Mouse (Mus musculus): ENCODE results near the gene Etl4.
A peak's percentile ranks its signal among the peaks of the same experiment; 100 is the strongest.

Gene Etl4

DNA sequence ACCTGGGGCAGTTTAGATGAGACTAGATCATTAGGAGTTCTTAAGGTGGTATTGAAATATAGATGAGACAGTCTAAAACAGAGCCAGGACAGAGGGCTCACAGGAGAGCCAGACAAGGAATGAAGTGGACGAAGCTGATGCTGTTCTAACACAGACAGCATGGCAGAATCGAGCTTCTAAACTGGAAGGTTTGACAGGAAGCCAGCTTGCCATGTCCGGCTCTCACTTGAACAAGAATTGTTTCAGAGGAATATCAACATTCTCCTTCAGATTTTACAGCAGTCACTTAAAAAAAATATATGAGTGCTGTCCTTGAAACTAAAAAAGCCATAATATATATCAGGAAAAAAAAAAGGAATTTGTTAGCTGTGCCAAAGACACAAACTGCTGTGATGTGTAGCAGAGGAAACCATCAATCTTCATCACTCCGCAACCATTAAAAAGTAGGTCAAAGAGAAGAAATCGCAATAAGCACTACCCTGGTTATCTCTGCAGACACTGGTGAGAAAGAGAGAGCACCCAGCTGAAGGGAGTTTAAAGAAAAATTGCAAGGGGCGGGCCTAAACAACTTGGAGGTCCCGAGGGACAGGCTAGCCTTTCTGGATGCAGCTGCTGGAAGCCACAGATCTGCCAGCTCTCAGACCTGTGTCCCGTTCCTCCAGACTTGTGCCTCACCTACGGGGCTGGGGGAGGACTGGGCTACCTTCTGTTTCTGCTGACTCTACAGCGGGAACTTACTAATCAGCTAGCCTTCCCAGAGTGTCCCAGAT, 534.3 kb downstream of the Etl4 start:
- DNase-seq (ENCODE audit: low spot score in 2 of 2): no peak

DNA sequence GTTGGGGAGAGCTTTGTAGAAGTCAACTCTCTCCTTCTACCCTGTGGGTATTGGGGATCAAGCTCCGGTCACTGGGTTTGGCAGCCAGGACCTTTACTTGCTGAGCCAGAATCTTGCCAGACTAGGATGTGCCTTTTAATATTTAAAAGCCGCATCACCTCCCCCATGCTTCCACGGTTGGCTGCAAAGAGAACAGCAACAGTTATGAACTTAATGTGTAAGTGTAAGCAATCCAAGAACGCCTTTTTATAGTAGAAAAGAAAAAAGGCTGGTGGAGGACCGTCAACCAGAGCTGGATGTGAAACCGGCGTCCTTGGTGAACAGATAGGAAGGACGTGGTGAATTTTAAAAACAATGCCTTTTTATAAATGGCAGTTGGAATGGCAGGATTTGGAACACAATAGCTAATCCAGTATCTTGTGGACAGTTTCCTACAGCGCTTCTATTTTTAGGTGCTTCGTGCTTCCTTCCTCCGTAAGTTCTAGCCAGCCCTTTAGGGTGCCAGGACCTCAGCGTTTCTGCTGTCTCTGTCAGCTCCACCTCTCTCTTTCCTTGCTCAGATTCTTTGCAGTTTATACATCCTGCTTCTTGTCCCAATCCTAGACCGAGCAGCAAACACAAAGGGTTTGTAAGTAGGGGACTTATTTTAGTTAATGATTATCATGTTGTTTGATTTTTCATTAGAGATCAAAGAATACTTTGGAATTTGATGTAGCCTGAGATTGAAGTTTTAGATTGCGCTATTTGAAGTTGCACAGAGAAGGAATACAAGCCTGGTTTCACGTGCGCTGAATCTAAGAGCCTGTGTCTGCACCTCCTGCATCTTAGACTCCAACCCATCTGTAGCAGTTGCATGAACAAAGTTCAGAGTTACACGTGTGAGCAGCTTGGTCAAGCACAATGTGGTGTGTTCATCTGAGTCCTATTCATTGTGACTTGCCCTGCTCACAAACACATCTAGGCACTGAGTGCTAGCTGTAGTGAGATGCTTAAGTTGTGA, 535.9 kb downstream of the Etl4 start:
- no peak for DNase-seq (ENCODE audit: low spot score in 2 of 2)

DNA sequence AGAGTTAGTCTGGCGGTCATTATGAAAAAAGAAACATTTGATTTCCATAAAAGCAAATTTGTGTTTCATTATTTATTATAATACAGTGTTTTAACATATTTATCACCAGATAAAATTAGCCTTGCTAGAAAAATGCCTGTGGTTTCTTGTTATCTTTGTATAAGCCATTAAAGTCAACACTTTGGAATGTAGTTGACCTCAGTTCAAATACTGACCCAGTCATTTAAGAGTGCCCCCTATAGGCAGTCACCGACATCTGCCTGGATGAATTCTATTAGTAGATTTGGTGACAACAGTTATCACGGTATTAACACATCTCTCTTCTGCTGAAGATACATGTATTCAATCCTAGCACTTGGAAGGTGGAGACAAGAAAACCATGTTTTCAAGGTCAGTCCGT, 536.6 kb downstream of the Etl4 start:
- DNase-seq (ENCODE audit: low spot score in 2 of 2): no peak

DNA sequence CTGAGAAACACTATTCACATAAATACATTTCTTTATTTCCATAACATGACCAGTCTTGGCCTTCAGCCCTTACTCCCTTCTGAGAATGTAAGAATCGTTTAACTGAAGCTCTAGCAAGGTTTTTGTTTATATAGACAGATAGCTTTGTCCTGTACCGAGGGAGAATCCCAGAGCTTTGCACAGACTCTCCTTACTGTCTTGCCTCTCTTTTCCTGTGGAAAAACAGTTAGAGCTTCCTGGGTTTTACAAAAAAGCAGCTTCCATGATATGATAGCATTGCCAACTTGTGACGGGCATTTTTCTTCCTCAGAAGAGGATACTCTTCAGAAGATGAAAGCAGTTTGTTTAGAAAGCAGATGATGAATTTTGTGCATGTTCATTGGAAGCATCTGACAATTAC, 541.4 kb downstream of the Etl4 start:
- no peak for DNase-seq (ENCODE audit: low spot score in 2 of 2)

DNA sequence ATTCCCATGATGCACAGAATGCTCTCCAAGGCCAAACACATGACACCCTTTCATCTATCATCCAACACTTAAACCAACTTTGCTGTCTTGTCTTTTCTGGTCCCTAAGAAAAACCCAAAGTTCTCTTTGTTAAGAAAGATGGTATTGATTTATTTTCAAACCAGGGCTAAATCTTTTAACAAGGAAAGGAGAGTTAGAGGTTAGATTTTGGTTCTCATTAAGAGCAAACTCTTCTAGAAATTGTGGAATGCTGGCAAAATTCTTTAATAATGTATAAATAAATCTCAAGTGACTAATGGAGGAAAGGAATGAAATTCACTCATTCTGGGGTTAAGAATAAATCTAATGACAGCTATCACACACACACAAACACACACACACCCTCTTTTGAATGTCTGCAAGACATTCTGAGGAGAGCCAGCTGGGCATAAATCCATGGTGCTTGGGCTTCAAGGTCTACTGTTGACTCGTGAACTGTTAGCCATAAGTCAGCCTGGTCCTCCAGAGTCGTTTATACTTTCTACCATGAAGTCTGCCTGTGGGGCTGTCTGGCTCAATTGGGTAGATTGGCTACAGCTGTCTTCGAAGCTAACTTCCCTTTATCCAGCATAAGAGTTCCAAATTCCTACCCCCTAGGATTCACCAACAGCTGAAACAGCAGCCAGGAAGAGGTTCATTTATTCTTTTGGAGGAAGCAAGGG, 544.1 kb downstream of the Etl4 start:
- no peak for DNase-seq (ENCODE audit: low spot score in 2 of 2)

DNA sequence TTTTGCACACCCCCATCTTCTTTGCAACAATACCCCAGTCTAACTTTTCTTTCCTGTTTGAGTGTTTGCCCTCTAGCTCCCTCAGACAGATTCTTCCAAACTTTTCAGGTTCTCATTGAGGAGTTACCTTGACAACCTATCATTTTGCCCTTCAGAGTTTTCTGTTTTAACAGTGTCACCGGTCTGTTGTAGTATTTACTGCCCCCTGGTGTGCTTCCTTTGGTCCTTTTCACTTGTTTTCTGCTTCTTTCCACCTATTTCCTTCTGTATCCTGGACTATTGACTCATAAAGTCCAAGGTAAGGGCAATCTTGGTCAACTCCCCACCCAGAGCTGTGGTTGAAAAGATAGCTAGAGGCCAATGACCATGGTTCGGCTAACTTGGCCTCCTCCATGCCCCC, 569.6 kb downstream of the Etl4 start:
- no peak for DNase-seq (ENCODE audit: low spot score in 2 of 2)

DNA sequence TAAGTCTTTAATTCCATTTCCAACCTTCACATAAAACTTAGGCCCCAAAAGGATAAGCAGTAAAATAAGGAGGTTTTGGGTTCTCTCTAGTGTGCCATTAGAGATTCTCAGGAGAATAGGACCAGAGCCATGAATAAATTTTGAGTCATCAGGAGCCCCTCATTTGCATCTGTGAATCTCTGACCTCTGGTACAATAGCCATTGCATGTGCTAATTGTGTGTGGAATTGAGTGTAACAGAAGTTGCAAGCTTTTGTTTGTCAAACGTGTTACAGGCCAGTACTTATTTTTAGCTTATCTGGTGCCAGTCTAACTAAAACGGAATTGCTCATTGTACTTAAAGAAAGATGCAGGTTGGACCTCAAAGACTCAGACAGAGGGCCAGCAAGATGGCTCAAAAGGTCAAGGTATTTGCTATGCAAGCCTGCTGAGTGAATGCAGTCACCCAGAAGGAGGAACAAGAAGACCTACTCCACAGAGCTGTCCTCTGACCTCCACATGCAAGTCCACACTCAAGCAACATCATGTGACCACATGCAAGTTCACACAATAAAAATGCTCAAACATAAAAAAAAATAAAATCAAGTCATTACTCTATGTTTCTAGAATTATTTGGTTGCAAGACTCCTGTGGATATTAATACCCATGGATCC, 576.7 kb downstream of the Etl4 start:
- DNase-seq (ENCODE audit: low spot score in 2 of 2): no peak

DNA sequence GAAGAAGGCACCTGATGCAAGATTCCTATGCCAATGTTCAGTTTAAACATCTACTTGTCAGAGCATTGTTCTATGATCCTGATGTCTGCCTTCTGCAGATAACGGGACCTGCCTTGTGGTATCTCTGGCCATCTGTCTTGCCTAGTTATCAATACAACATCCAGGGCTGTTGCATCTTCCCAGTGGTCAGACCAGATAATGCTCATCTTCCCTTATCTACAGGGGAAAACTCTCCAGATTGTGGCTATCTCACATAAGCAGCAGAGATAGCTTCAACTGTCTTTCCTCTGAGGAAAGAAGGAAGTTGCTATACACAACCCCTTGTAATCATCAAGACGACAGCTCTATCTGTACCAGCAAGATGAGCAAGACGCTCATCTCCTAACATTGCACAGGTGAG, 579.5 kb downstream of the Etl4 start:
- DNase-seq (ENCODE audit: low spot score in 2 of 2): no peak

DNA sequence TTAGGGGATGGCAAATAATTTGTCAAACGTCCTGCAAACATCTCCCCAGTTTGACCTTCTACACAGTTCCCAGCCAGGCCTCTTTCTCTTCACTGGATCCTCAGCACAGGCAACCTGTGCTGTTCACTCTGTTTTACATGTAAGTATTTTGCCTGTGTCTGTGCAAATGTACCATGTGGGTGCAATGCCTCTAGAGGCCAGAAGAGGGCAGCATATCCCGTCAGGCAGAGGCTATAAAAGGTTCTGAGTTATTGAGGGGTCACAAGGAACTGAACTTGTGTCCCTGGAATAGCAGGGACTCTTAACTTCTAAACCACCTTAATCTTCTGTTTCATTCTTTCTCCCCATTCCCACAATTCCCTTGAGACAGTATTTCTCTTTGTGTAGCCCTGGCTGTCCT, 582.5 kb downstream of the Etl4 start:
- DNase-seq (ENCODE audit: low spot score in 2 of 2): no peak

DNA sequence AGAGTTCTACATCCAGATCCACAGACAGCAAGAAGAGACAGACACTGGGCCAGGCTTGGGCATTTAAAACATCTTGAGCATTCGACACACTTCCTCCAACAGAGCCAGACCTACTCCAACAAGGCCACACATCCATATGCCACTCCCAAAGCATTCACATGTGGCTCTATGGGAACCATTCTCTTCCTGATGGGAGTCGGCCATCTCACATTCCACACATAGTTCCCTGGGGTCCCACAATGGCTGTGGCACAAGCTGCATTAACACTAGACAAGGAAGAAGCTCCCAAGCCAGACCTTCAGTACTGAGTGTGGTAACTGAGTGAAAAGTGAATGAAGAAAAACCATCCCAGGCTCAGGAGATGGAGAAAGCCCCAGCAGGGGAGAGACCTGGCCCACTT, 584.2 kb downstream of the Etl4 start:
- no peak for DNase-seq (ENCODE audit: low spot score in 2 of 2)

DNA sequence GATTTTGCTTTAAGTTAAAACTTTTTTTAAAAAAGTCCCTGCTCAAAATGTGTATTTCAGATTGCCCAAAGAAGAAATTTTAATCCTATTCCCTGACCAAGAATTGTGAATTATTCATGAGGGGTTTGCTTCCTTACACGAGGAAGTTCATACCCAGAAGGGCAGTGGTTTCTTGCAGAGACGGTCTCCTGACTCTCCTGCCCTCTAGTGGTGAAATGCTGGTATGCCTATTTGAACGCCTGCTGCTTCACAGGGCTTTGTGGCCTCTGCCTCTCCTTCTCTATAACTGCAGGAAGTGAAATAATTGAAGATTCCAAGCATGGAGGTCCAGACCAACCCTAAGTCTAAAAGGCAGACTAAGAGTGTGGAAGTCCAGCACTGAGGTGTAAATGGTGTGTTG, 585.1 kb downstream of the Etl4 start:
- peak; percentile 33 to 66 for DNase-seq (ENCODE audit: low spot score in 2 of 2)

DNA sequence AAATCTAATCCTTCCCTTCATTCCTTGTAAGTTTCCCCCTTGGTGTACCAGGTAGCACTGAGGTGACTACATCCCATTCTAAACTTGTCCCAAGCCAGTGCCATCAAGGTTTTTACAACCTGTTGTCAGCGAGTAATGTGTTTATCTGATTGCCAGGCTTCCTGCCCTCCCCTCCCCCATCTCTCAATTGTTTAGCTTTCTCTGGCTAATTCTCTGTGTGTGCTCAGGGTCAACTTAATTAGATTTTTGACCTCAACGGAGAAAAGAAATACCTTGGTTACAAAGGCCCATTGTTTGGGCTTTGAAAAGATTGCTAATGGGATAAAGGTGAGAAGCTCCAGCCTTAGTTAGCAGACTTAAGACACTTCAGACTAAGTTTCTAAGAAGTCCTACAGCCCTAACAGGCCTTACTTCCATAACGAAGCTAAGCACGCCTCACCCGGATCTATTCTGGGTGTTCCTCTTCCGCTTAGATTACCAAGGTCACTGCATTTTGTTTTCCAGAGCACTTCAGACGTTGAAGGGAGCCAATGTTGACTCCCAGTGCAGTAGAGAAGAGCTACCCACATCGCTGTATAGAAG, 586.7 kb downstream of the Etl4 start:
- no peak for DNase-seq (ENCODE audit: low spot score in 2 of 2)

DNA sequence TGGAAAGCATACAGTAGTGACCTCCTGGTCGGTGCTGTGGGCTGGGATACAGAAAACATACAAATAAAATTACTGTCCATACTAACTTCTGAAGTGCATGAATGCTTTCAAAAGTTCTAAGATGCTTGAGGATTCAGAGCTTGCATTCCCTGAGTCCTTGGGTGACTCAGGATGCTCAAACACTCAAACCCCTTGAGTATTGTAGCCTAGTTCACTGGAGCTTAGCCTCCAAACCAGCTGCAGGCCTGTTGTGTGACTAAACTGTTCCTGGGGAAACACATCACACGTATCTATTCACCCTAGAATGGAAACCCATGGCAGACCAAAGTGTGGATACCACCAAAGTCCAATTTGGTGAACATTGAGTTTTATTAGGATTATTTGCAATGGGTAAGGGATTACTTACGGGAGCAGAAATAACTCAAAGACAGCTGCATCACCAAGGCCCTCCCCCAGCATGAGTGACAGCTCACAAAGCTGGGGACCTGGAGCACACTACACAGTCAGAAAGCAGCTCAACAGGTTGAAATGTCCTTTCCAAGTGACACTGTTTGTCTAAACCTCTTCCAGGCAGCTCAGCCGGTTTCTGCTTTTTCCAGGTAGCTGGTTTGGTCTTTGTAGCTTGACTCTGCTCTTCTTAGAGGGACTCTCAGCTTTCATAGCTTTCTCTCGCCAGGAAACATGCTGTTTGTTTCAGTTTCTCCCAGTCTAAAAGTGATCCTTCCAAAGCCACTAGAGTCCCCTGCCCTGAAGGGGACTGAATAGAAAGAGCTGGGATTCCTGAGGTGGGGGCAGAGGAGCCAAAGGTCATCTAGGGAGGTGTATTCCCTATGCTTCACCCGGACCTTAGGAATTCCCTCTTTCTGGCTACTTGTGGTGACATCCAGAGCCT, 598.5 kb downstream of the Etl4 start:
- DNase-seq (ENCODE audit: low spot score in 2 of 2): no peak

DNA sequence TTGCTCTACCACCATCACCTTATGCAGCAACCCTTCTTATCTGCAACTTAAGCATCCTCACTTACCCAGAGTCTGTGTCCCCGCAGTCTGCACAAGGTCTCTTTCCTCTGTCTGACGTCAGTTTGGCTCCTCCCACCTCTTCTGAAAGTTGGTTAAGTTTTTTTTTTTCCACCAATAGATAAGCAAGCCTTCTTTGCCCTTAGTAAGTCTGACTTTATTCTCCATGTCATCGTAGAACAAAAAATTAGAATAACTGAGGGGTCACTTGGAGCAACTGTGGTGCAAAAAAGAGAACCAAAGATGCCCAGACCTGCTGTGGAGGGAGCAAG, 599.1 kb downstream of the Etl4 start:
- no peak for DNase-seq (ENCODE audit: low spot score in 2 of 2)

DNA sequence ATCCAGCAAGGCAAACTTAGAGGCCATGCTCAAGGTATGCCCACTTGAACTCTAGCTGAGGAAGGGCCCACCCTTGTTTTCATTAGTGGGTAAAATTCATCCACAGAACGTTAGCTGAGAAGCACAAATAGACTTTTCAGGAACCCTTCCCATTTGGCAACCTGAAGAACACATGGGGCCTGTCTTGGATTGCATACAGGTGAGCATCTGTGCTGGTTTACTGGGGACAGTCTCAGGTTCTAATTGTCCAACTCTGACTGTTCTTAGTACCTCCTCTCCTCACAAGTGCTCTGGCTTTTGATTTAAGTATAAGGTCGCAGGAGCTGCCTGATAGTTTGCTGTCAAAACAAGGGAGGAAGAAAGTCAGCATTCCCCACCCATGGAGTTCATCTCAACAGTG, 600.5 kb downstream of the Etl4 start:
- DNase-seq (ENCODE audit: low spot score in 2 of 2): no peak

DNA sequence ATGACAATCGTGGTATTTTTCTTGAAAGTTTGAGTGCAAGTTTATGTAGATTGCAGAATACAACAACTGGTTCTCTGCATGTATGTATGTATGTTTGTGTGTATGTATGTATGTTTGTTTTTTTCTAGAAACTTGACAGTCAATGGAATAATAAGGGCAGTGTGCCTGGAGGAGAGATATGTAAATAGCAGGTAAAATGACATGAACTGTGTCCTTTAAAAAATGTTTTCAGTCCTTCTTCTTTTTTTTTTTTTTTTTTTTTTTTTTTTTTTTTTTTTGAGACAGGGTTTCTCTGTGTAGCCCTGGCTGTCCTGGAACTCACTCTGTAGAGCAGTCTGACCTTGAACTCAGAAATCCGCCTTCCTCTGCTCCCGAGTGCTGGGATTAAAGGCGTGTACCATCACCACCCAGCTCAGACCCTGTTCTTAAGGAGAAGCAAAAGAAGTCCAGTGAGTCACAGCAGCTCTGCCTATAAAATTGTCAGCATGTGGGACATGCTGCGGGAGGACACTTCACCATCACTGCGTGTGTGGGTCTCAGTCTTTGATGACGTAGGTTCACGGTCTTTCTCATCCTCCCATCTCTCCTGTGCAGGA, 606.8 kb downstream of the Etl4 start:
- DNase-seq (ENCODE audit: low spot score in 2 of 2): no peak

DNA sequence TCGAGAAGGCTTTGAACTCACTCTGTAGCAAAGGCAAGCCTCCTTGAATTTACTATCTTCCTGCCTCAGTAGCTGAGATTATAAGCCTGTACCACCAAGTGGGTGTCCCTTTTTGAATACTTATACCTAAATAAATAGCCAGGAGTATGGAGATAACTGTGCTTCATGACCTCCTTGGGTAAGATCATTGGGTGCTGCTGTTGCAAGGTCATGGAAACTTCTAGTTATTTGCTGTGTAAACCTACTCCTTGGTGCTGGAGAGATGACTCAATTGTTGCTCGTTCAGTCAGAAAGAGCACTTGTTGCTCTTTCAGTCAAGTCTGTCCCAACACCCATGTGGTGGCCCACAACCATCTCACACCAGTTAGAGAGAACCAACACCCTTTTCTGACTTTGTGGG, 608.3 kb downstream of the Etl4 start:
- no peak for DNase-seq (ENCODE audit: low spot score in 2 of 2)

DNA sequence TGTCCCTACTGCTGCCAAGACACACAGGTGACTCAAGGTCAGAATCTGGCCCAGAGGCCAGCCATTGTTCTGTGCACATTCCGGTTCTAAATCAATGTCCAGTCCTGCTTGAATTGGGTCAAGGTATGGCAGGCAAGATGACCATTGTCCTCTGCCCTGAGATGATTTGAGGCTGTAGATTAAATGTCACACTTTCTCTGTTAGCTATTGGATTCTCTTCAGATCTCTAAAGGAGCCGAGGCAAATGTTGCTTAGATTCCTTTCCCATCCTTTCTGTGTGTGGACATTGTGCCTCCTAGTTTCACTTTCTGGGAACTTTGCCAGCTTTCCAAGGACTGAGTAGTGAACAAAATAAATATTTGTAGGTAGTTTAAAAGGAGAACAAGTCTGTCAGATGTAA, 608.9 kb downstream of the Etl4 start:
- DNase-seq (ENCODE audit: low spot score in 2 of 2): no peak

DNA sequence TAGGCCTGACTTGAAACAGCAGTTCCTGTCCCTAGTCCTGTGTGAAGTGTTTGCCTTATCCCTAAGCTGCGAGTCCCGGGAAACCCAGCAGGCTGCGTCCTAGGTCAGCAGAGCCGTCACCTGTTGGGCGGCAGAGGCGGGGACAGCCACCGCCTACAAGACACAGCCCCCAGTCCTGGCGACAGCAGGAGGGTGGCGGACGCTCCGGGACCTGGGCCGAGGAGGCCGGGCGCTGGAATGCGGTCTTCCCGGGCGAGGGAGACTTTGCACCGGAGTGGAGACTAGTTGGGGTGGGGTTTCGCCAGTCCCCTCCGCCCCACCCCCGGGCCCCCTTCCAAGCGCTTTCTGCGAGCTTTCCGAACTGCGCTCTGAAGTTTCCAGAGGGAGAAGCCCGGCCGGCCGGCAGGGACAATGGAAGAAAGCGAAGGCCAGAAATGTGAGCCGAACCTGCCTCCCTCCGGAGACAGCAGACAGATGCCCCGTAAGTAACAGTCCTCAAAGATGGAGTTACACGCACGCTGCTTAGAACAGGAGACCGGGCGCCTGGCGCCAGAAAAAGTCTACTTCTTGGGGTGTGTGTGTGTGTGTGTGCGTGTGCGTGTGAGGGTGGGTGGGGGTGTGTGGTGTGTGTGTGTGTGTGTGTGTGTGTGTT, 610.0 kb downstream of the Etl4 start:
- DNase-seq (ENCODE audit: low spot score in 2 of 2): peak; percentile 59 to 68

DNA sequence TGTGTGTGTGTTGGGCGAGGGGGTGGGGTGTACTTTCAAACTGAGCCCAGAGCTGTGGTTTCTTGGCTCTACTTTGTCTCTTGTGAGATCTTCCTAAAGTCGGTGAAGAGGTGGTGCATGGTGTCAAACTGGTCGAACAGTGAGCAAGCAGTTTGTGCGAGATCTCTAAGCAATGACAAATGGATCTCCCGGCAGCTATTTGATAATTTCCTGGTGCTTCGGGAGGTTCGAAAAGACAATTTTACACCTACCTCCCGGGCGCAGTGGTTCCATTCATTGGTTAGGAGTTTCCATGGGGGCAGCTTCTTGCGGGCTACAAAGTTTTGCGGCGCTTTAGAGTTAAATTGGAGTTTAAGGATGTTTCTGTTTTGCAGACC, 610.5 kb downstream of the Etl4 start:
- no peak for DNase-seq (ENCODE audit: low spot score in 2 of 2)
